Mouse (Mus musculus) midbrain, embryonic 15.5 days (tissue): ENCODE data around the gene Epsti1. TPM values are rescaled to one million over a fixed set of nuclear protein-coding genes. Genes with fewer than 3 reads are reported as not detected.

Source experiments
- ATAC-seq: fragments of 200-750 bp; cut with Nextera tagmentation; replicated peaks from 2 replicates; pipeline ENCODE4 v1.8.0; 2017; ENCODE audit warnings: moderate TSS enrichment
- H3K27ac ChIP-seq: fragments of 300-500 bp; sonication (generic); 2 replicates; pipeline ENCODE4 v1.5.1; 2015; ENCODE audit warnings: mild to moderate bottlenecking, inconsistent platforms
- H3K27me3 ChIP-seq: fragments of 300-500 bp; sonication (generic); replicated peaks from 2 replicates; pipeline ENCODE4 v1.6.1; 2015; ENCODE audit warnings: inconsistent platforms
- H3K36me3 ChIP-seq: fragments of 300-500 bp; sonication (generic); replicated peaks from 2 replicates; pipeline ENCODE4 v1.6.1; 2015; ENCODE audit warnings: inconsistent platforms
- H3K4me1 ChIP-seq: fragments of 300-500 bp; sonication (generic); 2 replicates; pipeline ENCODE4 v1.6.1; 2015; ENCODE audit warnings: inconsistent platforms
- H3K4me2 ChIP-seq: fragments of 300-500 bp; sonication (generic); 2 replicates; pipeline ENCODE4 v1.6.1; 2015; ENCODE audit warnings: inconsistent platforms, mild to moderate bottlenecking, moderate library complexity
- H3K4me3 ChIP-seq: fragments of 300-500 bp; sonication (generic); 2 replicates; pipeline ENCODE4 v1.5.1; 2015; ENCODE audit warnings: mild to moderate bottlenecking, inconsistent platforms
- H3K9ac ChIP-seq: fragments of 300-500 bp; sonication (generic); 2 replicates; pipeline ENCODE4 v1.6.1; 2015; ENCODE audit warnings: mild to moderate bottlenecking, inconsistent platforms
- H3K9me3 ChIP-seq: fragments of 300-500 bp; sonication (generic); 2 replicates; pipeline ENCODE4 v1.6.1; 2016; ENCODE audit warnings: inconsistent platforms
- WGBS: fragments of 180-500 bp; shearing (Covaris S2); methylation state at CpG from one replicate; pipeline ENCODE4 v1.1.7; 2015; ENCODE audit warnings: mixed read lengths; 5-methylcytosine and 5-hydroxymethylcytosine counted together
- polyA plus RNA-seq: library from polyadenylated mRNA; unstranded; fragments of >200 nt; fragmentation: Nextera tagmentation; extraction: Ambion mirVana; gene quantifications from 2 replicates; pipeline ENCODE4 v1.2.1, GENCODE M21; 2015

Gene Epsti1
- polyA plus RNA-seq, 1 experiment from 2014 or later, result 0.40 TPM

GRCm38 (mm10) chr14:78040643-78041042 lies 136.6 kb downstream of the Epsti1 start:
- Histone ChIP-seq H3K27me3 (no peaks in the 10 kb centered on the region), H3K4me2 (no peak overlapping the region), H3K36me3 (no peaks in the 10 kb centered on the region), H3K4me1 (no peaks in the 10 kb centered on the region; the same call in 1 of the 2 replicates), H3K9ac (no peak overlapping the region), H3K4me3 (no peak overlapping the region), H3K27ac (no peak overlapping the region), H3K9me3 (no peaks in the 10 kb centered on the region)
- 85% methylated on average over 6 of the region's 6 CpGs for WGBS
- ATAC-seq, result no peak

- ATAC-seq, result no peak
- H3K27me3 ChIP-seq, result no peaks in the 10 kb centered on the region
- no peak overlapping the region for H3K9ac ChIP-seq
- H3K4me3 ChIP-seq, result no peak overlapping the region
- H3K4me1 ChIP-seq, result no peaks in the 10 kb centered on the region; the same call in 1 of the 2 replicates
- WGBS, result 81% methylated on average over 11 of the region's 11 CpGs
- no peak overlapping the region for H3K4me2 ChIP-seq
- H3K36me3 ChIP-seq, result no peaks in the 10 kb centered on the region
- H3K9me3 ChIP-seq, result no peaks in the 10 kb centered on the region
- no peak overlapping the region for H3K27ac ChIP-seq
These were observed 138.0 kb downstream of the Epsti1 start for GRCm38 (mm10) chr14:78041886-78042526.

GRCm38 (mm10) chr14:78043079-78043478 lies 139.0 kb downstream of the Epsti1 start:
- no peaks in the 10 kb centered on the region for H3K27me3 ChIP-seq
- no peak overlapping the region for H3K27ac ChIP-seq
- H3K9ac ChIP-seq, result no peak overlapping the region
- H3K4me3 ChIP-seq, result no peak overlapping the region
- H3K4me2 ChIP-seq, result no peak overlapping the region
- WGBS, result 19% methylated on average over 2 of the region's 2 CpGs
- no peaks in the 10 kb centered on the region for H3K9me3 ChIP-seq
- ATAC-seq, result no peak
- no peaks in the 10 kb centered on the region for H3K36me3 ChIP-seq
- no peaks in the 10 kb centered on the region; the same call in 1 of the 2 replicates for H3K4me1 ChIP-seq

- Histone ChIP-seq H3K4me3 (no peak overlapping the region), H3K27ac (no peak overlapping the region), H3K9ac (no peak overlapping the region), H3K9me3 (no peaks in the 10 kb centered on the region), H3K4me1 (no peaks in the 10 kb centered on the region), H3K4me2 (no peak overlapping the region), H3K27me3 (no peaks in the 10 kb centered on the region), H3K36me3 (no peaks in the 10 kb centered on the region)
- 89% methylated on average over 3 of the region's 3 CpGs for whole genome bisulfite sequencing
- ATAC-seq, result no peak
These were observed 144.2 kb downstream of the Epsti1 start for GRCm38 (mm10) chr14:78048258-78048657.

- ATAC-seq, result no peak
- 88% methylated on average over 4 of the region's 4 CpGs for WGBS
- Histone ChIP-seq H3K4me2 (no peak overlapping the region), H3K9ac (no peak overlapping the region), H3K27ac (no peak overlapping the region), H3K9me3 (no peaks in the 10 kb centered on the region), H3K4me1 (no peaks in the 10 kb centered on the region), H3K27me3 (no peaks in the 10 kb centered on the region), H3K36me3 (no peaks in the 10 kb centered on the region), H3K4me3 (no peak overlapping the region)
These were observed 144.6 kb downstream of the Epsti1 start for GRCm38 (mm10) chr14:78048674-78049073.

Other genes starting within 250 kb of the Epsti1 start
- gene Dnajc15, start 29.1 kb upstream of the Epsti1 start, polyA plus RNA-seq, result 76.2 and 76.4 TPM in 2 replicates
- 1.3 and 1.5 TPM in 2 replicates for gene Fam216b, start 184.8 kb downstream of the Epsti1 start, polyA plus RNA-seq